Mouse (Mus musculus) embryo, embryonic 11.5 days (tissue): ENCODE measurements around the gene Srpr.
A peak's percentile ranks its signal among the peaks of the same experiment; 100 is the strongest.

ENCODE experiments used
- DNase-seq: peaks from one replicate; pipeline ENCODE4 v3.0.0-alpha.2; 2012; ENCODE audit warnings: low read depth, low spot score

The Srpr gene

DNA sequence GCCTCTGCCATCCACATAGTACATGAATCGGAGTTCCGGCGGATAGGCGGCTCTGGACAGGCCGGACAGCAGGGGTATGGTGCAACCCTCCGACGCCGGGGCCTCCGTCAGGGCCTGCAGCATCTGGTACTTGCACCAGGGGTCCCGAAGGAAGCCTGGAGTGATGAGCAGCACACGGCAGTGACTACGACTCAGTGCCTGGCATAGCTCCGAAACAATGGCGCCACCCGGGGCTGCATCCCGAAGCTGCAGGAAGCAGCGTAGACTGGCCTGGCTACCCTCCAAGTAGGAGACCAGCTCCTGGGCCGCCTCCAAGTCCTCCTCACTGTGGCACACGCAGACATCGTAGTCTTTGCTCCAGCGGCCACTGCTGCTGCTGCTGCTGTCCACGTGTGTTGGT lies 11.3 kb upstream of the Srpr start:
- no peak for DNase-seq

DNA sequence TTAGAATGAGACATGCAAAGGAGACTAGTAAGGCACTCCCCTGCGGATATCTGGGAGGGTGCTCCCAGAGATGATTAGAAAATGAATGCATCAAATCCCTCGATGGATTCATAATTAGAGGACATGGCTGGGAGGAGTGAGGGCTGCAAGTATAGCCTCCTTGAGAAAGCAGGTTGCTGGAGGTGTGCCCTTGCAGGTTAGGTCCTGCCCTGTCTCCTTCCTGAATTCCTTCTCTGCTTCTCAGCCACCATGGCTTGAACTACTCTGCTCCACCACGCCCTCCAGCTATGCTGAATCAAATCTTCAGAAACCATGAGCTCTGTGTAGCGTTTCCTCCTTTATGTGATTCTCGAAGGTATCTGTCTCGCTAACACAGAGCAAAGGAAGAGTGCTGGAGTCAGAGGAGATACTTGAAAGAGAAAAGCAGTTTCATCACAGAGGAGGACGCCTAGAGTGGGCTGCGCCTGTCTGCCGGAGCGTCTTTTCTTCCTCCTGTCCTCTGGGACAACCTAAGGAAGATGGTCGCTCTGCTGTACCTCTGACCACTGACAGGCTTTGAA lies 6.9 kb upstream of the Srpr start:
- DNase-seq = no peak

DNA sequence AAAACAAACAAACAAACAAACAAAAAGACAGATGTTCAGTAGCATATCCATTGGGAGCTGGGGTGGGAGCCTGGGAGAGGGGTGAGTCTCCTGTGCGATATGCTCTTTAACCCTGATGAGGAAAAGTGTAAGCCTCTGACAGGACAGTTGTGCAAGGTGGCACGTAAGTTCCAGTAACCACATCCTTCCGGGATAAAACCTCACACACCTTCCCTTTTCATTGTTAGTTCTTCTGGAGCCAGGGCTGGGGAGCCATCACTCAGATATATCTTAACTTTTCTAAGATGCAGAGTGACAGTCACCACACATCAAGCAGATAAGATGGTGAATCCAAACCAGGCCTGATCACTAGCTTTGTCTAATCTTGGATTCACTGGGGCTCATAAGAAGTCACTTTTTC lies 5.9 kb upstream of the Srpr start:
- no peak for DNase-seq

DNA sequence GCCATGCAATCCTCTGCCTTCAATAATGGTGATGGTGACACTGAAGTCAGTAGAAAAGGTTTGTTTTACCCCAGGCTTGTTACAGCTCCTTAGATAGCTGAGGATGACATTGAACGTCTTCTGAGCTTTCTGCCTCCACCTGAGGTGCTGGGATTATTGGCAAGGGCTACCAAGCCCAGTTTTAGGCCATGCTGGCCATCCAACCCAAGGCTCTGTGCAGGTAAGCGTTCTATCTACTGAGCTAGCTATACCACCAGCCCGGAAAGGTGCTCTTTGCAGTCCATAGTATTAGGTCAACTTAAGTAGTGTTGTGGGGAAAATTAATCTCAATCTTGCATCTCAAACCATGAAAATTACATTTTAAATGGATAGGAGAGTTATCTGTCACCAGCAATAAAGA lies 2.4 kb upstream of the Srpr start:
- DNase-seq = no peak

DNA sequence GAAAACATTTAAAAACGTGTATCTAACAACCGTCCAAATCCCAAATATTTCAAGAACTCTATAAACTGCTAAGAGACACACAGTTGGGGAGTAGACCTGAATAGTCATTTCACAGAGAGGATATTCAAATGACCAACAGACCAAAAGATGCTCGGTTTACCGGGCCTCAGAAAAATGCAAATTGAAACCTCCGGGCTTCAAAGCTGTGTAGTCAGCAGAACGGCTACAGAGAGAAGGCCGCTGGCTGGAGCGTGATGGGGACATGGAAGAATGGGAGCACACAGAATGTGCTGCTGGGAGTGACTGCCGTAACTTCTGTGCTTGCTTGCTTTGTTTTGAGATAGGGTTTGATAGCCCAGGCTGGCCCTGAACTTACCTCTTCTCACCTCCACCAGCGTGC lies 1.6 kb upstream of the Srpr start:
- no peak for DNase-seq

DNA sequence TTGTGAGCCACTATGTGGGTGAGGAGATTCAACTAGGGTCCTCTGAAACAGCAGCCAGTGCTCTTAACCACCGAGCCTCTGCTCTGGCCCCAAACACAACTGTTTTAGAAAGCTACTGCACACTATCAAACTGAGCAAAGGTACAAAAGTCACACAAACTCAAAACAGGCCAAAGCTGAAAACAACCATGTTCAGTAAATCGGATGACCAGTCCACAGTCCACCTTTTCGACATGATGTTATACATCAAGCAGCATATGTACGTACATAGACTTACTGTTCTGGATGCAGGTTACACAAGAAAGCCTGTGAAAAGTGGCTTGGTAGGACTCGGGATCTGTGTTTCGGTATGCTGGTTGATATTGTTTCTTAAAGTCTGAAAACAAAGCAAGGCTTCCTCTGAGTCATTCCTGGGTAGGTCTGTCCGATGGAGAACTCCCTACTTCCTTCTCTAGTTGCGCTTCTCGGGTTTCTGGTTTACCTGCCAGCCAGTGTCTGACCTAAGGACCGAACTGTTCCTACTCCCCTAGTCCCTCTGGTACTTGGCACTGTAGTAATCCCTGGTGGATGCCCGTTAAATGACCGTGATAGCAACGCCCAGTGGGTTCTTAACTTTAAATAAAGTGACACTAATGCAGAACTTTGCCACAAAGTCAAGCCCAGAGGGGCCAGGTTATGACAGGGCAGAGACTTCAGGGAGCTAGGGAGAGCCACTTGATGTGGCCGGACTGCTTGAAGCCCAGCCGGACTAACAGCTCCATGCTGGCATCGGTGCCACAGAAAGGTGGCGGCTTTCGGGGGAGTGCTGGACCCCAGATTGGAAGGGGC lies 817 bp upstream of the Srpr start:
- no peak for DNase-seq

DNA sequence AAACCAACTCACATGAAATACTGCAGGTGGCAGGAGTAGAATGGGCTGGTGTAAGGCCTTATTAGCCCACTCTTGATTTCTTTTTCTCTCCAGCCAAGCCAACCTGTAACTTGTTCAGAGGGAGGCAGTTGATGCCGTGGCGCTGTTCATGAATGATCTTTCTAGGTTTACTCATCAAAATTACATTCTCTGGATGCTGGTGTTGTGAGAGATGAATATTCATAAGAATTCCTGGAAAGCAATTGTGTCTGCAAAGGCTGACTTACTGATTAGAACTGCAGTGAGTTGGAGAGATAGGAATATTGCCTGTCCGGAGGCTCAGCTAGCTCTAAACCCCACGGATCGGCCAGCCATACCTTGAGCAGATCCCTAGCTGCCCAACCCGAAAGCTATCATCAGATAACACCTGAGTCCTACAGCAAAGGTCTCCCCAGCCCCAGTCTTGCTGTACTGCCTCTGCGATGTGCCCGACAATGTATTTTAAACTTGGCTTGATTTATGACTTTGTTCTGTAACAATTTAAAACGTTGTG lies 620 bp downstream of the Srpr start:
- no peak for DNase-seq

DNA sequence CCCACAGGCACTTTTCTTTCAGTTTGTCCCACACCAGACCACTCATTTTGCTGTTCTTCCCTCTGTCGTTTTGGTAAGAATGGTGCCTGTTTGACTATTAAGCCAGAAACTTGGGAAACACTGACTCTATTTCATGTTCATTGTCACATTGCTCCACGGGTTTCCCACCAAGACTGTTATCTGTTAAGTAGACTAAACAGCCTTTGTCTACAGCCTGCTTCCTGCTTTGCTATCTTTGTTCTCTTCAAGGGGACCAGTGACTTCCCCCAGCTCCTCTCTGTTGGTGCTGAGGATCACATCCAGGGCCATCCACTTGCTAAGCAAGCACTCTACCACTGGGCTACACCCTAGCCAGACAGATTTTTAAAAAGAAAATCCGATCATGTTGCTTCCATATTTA lies 3.6 kb downstream of the Srpr start:
- DNase-seq = no peak

DNA sequence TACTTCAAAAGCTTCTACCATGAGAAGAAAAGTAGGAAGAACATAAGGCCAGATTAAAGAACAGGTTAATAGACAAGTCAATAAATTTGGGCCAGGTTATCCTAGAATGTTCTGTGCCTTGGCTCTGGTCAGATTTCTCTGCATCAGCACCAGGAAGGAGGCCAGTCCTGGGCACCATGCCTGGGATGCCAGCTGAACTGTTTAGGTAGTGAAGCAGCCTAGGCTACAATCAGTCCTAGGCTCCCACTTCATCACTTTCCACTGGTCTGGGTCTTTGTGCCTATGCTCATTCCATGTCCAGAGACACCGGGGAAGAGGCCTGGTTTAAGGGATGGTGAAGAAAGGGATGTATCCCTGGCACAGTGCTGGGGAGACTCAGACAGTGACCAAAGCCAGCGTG lies 4.4 kb downstream of the Srpr start:
- DNase-seq = no peak

DNA sequence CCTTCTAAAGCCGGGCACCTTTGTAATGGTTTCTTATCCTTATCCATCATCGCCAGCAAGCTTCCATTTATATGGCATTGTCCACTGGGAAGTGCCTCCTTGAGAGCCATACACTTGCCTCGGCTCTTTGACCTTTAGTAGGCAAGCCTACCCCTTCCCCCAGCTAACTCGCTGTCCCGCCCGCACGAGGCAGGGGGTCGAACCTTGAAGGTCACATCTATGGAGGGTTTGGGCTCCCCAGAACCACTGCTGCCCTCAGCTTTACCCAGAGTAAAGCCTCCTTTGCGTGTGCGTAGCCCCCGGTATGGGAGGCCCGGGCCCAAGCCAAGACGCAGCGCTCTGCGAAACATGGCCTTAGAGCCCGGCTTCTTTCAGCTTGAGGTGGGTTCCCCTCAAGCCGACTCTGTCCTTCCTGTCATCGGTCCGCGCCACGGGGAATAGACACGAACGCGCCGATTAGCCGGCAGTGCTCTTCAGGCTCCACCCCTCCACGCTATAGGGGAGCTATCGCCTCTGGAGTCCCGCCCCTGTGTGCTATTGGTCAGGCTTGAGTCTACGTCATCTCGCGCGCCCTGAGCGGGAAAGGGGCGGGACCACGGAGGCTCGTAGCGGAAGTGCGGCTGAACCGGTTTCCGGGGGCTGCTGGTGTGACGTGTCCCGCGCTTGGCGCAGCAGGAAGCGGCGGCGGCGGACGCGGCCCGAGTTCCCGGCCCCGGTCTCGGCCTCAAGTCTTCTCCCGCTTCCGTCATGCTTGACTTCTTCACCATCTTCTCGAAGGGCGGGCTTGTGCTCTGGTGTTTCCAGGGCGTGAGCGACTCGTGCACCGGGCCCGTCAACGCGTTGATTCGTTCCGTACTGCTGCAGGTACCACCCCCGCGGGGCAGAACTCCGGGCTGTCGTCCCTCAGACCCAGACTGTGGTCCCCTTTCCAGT lies 10.8 kb downstream of the Srpr start, which contains the start of gene Foxred1:
Gene Foxred1, minus strand, starts transcription at position 514 of the 933 bp plus-strand sequence.
- peak; percentile 97 for DNase-seq

DNA sequence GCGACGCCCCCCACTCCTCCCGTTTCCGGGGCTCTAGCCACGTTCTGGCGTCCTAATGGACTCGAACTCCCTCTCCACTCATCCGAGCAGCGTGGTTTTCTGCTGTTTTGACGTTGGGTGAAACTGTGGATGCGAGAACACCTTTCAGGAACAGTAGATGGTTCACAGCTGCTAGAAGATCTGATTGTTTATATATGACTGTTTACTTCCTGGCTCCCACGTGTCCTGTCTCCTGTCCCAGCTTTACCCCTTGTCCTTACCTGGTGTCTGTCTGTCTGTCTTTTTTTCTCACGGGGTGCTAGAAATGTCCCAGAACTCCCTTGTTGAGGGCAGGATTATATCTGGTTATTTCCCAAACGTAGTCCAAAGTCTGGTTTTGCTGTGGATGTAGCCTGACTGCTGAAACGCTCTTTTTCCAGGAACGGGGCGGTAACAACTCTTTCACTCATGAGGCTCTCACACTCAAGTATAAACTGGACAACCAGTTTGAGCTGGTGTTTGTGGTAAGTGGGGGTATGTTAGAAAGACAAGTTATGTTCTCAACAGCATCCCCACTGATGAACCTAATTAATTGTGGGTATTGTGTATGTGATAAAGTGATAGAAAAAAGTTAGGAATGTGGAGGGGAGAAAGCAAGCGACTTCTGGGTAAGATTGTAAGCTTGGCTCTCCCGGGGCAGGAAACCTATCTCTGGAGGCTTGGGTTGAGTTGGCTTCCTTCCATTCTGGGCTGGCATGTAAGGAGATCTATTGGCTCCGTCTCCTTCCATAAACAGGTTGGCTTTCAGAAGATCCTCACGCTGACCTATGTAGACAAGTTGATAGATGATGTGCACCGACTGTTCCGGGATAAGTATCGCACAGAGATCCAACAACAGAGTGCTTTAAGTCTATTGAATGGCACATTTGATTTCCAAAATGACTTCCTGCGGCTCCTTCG lies 11.9 kb downstream of the Srpr start:
- no peak for DNase-seq

DNA sequence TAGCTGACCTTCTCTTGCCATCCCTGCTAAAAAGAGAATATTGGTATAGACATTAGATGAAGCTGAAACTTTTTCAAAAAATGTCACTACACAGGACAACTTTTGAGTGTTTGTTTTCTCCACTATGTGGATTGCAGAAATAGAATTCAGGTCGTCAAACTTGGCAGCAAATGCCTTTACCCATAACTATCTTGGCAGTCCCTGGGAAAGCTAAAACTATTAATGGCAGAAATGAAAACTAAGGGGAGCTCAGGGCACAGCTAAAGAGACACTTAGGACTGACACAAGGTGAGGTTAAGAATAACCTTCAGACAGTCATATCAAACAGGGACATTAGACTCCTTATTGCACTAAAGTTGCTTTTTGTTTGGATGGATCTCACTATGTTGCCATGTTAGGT lies 18.0 kb downstream of the Srpr start:
- no peak for DNase-seq

DNA sequence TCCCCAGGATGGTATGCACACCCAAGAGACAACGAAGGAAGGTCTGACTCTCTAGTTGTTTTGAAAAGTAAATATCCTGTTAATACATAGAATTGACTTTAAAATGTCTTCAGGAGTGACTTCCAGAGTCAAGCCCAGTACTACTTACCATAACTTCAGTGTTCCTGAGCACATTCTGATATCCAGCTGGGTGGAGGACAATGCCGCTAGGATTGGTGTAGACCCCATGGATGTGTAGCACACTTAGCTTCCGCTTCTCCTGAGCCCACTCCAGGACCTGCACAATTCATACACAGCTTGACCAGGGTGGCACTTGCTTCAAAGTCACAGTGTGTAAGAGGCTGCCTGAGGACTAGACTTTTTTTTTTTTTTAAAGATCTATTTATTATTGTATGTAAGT lies 23.5 kb downstream of the Srpr start:
- no peak for DNase-seq

DNA sequence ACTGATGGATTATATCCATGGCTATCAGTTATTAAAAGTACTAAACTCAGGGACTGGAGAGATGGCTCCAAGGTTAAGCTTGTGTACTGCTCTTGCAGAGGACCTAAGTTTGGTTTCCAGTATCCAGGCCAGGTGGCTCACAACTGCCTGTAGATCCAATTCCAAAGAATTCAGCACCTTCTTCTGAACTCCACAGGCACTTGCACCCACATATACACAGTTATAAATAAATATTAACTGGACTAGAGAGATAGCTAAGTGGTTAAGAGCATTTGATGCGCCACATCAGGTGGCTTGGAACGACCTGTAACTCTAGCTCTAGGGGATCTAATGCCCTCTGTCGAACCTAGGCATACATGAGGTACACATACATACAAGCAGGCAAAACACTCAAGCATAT lies 28.7 kb downstream of the Srpr start:
- no peak for DNase-seq

DNA sequence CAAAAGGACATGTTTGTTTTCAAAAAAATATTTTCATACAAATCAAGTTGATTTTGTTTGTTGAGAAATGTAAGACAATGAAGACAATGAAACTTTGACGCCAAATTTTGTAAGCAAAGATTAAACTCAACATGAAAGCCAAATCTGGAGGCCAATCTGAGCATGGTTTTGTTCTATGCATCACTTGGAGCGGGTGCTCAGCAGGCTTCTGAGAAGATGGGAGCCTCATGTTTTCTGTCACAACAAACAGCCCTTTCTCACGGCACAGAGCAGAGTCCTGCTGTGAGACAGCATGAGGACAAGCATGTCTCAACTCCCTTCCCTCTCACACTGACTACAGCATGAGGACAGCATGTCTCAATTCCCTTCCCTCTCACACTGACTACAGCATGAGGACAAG lies 36.0 kb downstream of the Srpr start:
- DNase-seq = no peak

DNA sequence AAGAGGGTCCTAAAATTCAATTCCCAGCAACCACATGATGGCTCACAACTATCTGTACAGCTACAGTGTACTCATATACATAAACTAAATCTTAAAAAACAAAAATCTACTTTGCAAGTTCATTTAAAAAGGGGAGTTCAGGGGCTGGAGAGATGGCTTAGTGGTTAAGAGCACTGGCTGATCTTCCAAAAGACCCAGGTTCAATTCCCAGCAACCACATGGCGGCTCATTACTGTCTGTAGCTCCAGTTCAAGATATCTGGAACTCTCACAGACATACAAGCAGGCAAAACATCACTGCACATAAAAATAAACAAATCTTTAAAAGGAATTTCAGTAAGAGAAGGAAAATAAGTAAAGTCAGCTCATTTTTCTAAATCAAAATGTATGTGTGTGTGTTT lies 38.4 kb downstream of the Srpr start:
- no peak for DNase-seq

DNA sequence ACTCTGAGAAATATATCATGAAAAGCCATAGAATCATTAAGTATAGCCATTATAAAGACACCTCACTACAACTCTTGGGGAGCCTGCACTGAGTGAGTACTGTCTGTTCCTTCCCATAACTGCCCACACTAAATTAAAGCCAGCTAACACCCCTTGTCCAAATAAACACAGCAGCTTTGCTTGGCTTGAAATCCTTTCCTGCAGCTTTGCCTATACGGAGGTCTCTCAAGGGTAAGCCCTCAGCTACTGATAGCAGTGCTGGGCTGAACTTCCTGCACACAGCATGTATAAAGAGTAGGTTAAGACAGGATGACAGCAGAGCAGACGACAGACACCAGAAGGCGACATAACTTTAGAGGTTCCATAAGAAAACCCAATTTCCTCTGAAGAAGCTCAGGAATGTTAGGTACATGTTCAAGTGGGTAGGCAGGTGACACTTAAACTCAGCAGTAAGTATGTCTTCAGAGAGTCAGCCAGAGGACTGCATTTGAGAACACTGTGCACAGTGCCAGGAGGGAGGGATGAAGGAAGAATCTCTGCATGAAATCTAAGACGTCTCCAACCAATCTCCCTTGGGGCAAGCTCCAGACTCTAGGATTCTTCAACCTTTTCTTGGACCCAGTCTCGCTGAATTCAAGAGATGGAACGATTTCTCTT lies 39.1 kb downstream of the Srpr start:
- DNase-seq = no peak

DNA sequence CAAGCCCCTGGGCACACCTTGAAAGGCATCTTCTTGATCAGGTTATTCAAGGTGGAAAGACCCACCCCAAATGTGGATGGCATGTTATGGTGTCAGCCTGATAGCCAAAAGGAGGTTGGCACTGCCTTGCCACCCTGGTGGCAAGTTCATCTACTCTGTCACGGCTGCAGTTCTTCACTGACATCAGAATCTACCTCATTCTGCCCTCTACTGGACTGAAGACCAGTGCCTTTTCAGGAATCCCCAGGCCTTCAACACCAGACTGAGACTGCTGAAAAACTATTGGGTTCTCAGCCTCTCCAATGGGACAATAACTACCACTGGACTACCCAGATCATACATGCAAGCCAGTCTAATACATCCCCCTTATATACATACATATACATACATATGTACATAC lies 39.8 kb downstream of the Srpr start:
- DNase-seq = no peak

DNA sequence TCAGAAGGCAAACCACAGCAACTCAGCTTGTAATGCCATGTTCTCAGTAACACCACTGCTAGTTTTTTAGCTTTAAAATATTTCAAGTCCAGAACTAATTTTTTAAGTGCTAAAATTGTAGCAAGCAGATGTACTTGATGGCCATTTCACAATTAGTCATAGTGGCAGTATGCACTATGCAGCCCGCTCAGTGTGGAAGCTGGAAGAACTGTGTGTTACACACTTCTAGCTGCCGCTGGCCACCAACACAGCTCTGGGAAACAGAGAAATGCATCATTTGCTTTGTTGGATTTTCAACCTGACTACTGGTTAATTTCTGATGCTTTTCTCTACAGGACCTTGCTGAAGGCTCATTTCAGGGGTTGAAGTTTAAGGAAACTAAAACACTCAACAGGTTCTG lies 47.4 kb downstream of the Srpr start:
- no peak for DNase-seq

DNA sequence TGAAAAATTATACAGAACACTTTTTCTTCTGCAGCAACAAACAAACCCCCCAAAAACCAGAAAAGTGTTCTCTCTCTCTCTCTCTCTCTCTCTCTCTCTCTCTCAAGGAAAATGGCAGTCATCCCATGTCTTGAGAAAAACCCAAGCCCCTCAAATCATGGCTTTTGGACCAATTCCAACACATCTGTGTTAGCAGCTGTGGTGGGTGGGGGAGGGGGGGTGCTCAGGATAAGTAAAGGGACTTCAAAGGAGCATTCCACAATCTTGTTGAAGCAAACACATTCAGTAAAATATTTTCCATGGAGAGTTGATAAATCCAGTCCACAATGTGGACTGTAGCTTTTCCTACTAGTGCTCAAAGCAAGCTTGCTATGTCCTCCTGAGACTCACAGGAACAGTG lies 49.5 kb downstream of the Srpr start:
- DNase-seq = no peak

DNA sequence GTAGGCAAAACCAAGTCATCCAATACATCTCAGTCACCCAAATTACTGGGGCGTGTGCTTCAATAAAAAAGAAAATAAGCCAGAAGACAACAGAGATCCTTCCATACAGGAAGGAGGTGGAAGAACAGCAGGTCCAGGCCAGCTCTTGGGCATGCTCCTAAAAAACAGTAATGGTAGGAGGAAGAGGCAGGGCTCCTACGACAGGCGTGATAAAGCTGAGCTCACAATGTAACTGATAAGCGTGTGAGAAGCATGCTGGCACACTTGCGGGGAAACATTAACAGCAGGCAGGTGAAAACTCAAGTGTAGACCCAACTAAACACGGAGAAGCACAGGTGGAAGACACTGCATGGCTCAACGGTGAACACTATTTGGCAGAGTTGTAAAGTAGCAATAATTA lies 57.4 kb downstream of the Srpr start:
- no peak for DNase-seq
